Mouse (Mus musculus) liver, postnatal 0 days (tissue): ENCODE measurements at regions not wholly inside any gene's neighbourhood (a gene's known extent, or its start where the extent isn't known, plus 50 kb on each side); places are given as distances from the start of the nearest gene placed in this dataset.

Experiments used
- CTCF ChIP-seq: sonication (generic); IDR thresholded peaks from 2 replicates; pipeline ENCODE4 v1.5.1; 2016; ENCODE audit warnings: antibody characterized with exemption, low read depth
- EP300 ChIP-seq: IDR thresholded peaks from 2 replicates; pipeline ENCODE4 v1.6.1; 2016; ENCODE audit warnings: antibody characterized with exemption, low read depth, mild to moderate bottlenecking

- no peak for TF ChIP-seq CTCF
- TF ChIP-seq EP300, result no peak
These were observed 113.7 kb upstream of the Fbxl7 start for GRCm38 (mm10) chr15:27009069-27009468.
